Mouse (Mus musculus) ES-Bruce4 (cell line): ENCODE results near the gene Pitpnm1.

Source experiments
- EP300 ChIP-seq: IDR thresholded peaks from 2 replicates; pipeline ENCODE4 v1.6.1; 2011; ENCODE audit warnings: low read depth, low read length; ENCODE audit not compliant: insufficient read depth
- POLR2A ChIP-seq: IDR thresholded peaks from one replicate; pipeline ENCODE4 v1.8.1; 2011; ENCODE audit warnings: low read length; ENCODE audit not compliant: insufficient read depth

DNA sequence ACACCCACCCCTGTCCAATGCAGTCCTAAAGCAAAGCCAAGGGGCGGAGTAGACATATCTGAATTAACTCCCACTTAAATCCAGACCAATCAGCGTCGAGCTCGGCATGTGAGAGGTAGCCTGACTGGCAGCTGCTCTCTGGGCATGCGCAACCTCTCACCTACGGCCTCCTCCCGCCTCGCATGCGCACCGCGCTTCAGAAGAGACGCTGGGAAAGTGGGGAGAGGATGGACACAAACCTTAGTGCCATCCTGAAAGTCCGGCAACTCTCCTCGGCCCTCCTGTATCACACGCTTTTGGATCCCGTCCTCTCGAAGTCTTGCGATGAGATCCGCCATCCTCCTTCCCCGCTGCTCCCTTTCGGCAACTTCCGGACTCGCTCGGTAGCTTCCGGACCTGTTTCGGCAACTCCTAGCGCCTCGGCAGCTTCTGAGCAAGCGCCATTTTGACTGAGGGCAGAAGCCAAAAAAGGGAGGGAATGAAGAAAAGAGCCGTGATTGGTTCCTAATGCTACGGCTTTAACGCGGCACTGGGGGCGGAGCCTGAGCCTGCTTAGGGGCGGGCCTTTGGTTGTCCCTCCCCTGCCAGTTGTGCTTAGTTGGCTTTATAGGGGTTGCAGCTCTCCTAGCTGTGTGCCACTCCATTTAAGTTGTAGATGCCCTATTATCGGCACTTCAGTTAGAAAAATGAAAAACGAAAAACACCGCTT, 21.5 kb downstream of the Pitpnm1 start:
- TF ChIP-seq POLR2A (peak; percentile 58), EP300 (0 out of 2 replicates have a peak, but pooled peaks have one; percentile 15)
